Mouse (Mus musculus): ENCODE measurements around the gene Ocln.

GRCm38 (mm10) chr13:100491623-100492022, 60.9 kb downstream of the Ocln start:
- TF ChIP-seq CTCF (IDR thresholded peaks at IDR 0.05; ENCODE audit: low read depth, low read length) = no peak
- no peak for TF ChIP-seq POLR2A (IDR thresholded peaks at IDR 0.05; ENCODE audit: insufficient read depth, low read length)
- no peak for TF ChIP-seq EP300 (IDR thresholded peaks at IDR 0.05; ENCODE audit: insufficient read depth, low read depth, low read length)
